Mouse (Mus musculus) layer of hippocampus, adult 8-10 months (tissue): Measurements from ENCODE around the gene Fhod1. TPM values are rescaled to one million over a fixed set of nuclear protein-coding genes. Genes with fewer than 3 reads are reported as not detected.

ENCODE experiments used
- DNase-seq, 2 experiments: peaks; one replicate each; pipeline ENCODE4 v3.0.0; 2022; ENCODE audit warnings: low spot score in 2 of 2
- total RNA-seq, 4 experiments: library from RNA; stranded (reverse); gene quantifications; 2 replicates each; pipeline ENCODE4 v1.2.4; 2022

The Fhod1 gene
- total RNA-seq = 1 to 10 TPM; 2.4 to 6.3 (median 5.2) TPM

GRCm38 (mm10) chr8:105347428-105348221 is at the start of gene Fhod1:
Gene Fhod1 (minus strand): TSS chr8:105347953.
- peak; percentile 71 to 77 for DNase-seq

DNA sequence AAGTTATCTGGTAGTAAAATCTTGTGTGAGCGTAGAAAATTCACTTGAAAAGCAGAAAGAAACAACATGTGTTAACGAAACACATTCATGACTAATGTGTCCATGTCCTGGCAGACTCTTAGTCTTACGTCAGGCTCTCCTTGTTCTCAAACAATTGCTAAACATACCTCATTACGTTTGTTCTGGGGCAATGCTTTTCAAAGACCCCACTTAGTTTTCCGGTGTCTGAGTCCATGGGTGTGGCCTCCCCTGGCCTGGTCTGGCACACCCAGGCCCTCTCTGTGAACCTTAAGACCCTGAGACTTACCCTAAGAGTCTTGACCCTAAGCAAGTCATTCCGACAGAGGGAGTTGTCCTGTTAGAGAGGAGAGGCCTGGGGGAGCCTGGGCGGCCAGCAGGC is 46.2 kb upstream of the Fhod1 start:
- no peak for DNase-seq

- no peak for DNase-seq
Measured at GRCm38 (mm10) chr8:105393089-105393787, 45.5 kb upstream of the Fhod1 start.

DNA sequence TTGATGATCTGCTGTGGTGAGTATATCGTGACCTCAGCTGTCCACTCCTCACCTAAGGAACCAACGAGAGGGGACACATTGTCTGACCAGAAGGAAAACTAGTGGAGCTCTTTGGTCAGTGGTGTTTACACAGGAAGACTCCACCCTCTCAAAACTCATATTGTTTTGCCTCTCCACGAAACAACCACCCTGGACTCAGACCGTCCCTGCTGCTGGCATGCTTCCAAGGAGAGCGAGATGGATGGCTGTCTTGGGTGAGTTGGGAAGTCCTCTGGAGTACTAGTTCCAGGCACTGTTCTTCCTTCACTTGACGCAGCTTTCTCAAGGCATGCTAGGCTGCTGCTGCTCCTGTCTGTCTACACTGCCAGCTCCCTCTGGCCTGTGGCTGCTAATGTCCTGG is 41.3 kb upstream of the Fhod1 start:
- no peak for DNase-seq

- no peak for DNase-seq
Measured at GRCm38 (mm10) chr8:105387151-105387550, 39.4 kb upstream of the Fhod1 start.

- DNase-seq = no peak
Measured at GRCm38 (mm10) chr8:105384070-105384469, 36.3 kb upstream of the Fhod1 start.

DNA sequence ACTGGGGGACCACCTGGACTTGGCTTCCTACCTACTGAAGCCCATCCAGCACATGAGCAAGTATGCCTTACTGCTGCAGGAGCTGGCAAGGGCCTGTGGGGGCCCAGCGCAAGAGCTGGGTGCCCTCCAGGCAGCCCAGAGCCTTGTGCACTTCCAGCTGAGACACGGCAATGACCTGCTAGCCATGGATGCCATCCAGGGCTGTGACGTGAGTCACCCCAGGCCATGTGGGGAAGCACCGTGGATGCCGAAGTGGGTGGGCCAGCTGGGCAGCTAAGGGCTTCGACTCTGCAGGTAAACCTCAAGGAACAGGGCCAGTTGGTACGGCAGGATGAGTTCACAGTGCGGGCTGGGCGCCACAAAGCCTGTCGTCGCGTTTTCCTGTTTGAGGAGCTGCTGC is 32.6 kb upstream of the Fhod1 start:
- no peak for DNase-seq

- no peak for DNase-seq
Measured at GRCm38 (mm10) chr8:105378673-105379072, 30.9 kb upstream of the Fhod1 start.

- DNase-seq = no peak
Measured at GRCm38 (mm10) chr8:105374513-105374966, 26.8 kb upstream of the Fhod1 start.

DNA sequence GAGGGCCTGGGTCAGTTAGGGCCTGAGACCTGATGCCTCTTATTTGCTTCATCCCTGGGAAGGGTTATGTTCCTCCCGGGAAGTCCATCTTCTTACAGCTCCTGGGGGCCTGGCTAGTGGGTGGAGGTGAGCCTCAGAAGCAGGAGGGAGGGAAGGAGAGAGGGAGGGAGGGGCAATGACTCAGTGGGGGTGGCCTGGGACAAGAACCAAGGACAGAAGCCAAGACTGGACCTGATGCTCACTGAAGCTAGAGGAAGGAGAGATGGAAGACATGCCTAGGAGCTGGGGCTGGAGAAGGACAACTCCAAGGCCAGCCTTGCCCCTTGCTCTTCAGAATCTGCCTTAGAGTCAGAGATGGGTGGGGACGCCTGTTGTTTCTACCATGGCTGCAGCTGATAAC is 25.3 kb upstream of the Fhod1 start, which contains the start of gene Plekhg4:
Plekhg4 (plus strand) TSS at position 243 of the 400 bp plus-strand sequence.
- no peak for DNase-seq

GRCm38 (mm10) chr8:105372473-105372872 is 24.7 kb upstream of the Fhod1 start:
- DNase-seq = no peak

DNA sequence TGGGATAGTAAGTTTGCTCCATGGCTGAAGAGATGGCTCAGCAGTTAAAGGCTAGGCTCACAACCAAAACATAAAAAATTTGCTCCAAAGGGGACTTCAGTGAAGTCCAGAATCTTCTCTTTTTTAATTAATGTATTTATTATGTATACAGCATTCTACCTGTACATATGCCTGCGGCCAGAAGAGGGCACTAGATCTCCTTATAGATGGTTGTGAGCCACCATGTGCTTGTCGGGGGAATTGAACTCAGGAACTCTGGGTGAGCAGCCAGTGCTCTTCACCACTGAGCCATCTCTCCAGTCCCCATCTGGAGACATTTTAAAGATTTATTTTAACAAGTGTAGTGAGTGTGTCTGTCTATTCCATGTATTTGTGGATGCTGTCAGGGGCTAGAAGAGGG is 19.4 kb upstream of the Fhod1 start:
- no peak for DNase-seq

DNA sequence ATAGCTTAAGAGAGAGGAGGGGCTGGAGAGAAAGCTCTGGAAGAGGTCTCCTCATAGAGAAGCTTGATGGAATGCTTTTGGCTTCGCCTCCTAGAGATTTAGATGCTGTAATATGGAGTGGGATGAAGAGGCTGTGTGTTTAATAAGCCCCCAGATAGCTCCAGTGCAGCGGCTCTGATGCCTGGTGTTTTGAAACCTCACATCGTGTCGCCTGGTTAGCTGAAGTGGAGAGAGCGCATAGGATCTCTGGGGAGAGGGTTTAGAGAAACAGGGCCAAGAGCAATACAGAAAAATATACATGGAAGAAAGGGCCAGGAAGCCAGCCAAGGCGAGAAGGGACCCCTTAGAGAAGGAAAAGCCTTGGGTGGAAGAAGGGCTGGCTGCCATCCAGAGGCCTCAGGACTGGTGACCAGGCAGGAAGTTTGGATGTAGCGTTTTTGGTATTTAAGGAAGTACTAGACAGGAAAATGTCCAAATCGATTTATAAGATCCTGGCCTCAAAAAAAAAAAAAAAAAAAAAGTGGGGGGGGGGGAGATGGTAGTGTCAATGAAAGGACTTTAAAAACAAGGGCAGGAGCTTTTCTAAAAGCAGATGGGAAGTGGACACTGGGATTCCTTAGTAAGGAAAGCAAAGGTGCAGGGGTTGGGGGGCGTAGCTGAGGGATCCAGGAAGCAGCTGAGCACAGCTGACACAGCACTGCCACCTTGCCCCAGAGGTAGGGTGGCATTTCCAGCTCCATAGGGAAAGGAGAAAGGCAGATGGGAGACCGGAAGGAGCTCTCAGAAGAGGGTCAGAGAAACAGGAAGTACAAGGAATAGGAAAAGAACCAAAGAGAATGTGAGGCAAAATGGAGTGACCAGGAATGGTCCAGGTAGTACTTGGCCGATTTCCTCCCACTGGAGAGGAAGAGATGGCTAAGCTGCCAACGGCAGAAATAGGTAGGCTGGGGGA is 14.3 kb upstream of the Fhod1 start:
- DNase-seq = no peak

GRCm38 (mm10) chr8:105359646-105360045 is 11.9 kb upstream of the Fhod1 start:
- DNase-seq = no peak

- no peak for DNase-seq
Measured at GRCm38 (mm10) chr8:105359208-105359607, 11.5 kb upstream of the Fhod1 start.

GRCm38 (mm10) chr8:105356681-105357080 is 8.9 kb upstream of the Fhod1 start:
- no peak for DNase-seq

DNA sequence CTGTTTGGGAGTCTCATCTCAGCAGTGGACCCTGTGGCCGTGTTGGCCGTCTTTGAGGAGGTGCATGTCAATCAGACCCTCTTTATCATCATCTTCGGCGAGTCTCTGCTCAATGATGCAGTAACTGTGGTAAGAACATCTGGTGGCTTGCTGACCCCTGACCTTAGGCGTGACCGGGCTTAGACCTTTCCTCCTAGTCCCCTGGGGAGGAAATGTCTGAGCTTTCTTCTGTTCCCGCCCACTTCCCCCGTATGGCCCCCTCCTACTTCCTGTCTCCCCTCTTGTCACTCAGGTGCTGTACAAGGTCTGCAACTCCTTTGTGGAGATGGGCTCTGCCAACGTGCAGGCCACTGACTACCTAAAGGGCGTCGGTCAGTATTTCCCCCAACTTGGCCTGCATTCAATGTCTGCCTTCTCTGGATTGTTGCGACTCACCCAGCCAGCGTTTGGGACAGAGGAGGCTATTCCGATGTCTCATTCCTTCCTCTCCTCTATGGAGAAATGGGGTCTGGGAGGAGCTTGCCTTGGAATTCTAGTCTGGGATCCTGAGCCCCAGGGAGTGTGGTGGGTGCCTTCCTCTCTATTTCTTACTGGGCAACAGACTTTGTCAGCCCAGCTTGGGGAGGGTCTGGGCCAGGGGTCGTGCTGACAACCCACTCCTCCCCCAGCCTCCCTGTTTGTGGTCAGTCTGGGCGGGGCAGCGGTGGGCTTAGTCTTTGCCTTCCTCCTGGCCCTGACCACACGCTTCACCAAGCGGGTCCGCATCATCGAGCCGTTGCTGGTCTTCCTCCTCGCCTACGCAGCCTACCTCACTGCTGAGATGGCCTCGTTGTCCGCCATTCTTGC is 7.6 kb upstream of the Fhod1 start:
- no peak for DNase-seq

- DNase-seq = no peak
Measured at GRCm38 (mm10) chr8:105354549-105354948, 6.8 kb upstream of the Fhod1 start.

GRCm38 (mm10) chr8:105353583-105354135 is 5.9 kb upstream of the Fhod1 start:
- no peak for DNase-seq

- no peak for DNase-seq
Measured at GRCm38 (mm10) chr8:105350186-105350585, 2.4 kb upstream of the Fhod1 start.
